Mouse (Mus musculus) hindbrain, embryonic 13.5 days (tissue): ENCODE data around the gene Cdc14a. TPM values are rescaled to one million over a fixed set of nuclear protein-coding genes. Genes with fewer than 3 reads are reported as not detected.

Experiments
- ATAC-seq: fragments of 200-750 bp; cut with Nextera tagmentation; 2 replicates; pipeline ENCODE4 v1.8.0; 2017; ENCODE audit warnings: moderate TSS enrichment; ENCODE audit not compliant: low FRiP score
- H3K27ac ChIP-seq: fragments of 300-500 bp; sonication (generic); 2 replicates; pipeline ENCODE4 v1.5.1; 2015; ENCODE audit warnings: inconsistent platforms, mild to moderate bottlenecking, moderate library complexity
- H3K27me3 ChIP-seq: fragments of 300-500 bp; sonication (generic); 2 replicates; pipeline ENCODE4 v1.6.1; 2015; ENCODE audit warnings: mild to moderate bottlenecking, inconsistent platforms
- H3K36me3 ChIP-seq: fragments of 300-500 bp; sonication (generic); 2 replicates; pipeline ENCODE4 v1.6.1; 2015; ENCODE audit warnings: mild to moderate bottlenecking, inconsistent platforms
- H3K4me1 ChIP-seq: fragments of 300-500 bp; sonication (generic); replicated peaks from 2 replicates; pipeline ENCODE4 v1.6.1; 2015; ENCODE audit warnings: inconsistent platforms
- H3K4me2 ChIP-seq: fragments of 300-500 bp; sonication (generic); 2 replicates; pipeline ENCODE4 v1.6.1; 2015; ENCODE audit warnings: inconsistent platforms, mild to moderate bottlenecking, moderate library complexity
- H3K4me3 ChIP-seq: fragments of 300-500 bp; sonication (generic); 2 replicates; pipeline ENCODE4 v1.5.1; 2015; ENCODE audit warnings: mild to moderate bottlenecking, inconsistent platforms
- H3K9ac ChIP-seq: fragments of 300-500 bp; sonication (generic); 2 replicates; pipeline ENCODE4 v1.6.1; 2015; ENCODE audit warnings: mild to moderate bottlenecking, inconsistent platforms
- H3K9me3 ChIP-seq: fragments of 300-500 bp; sonication (generic); 2 replicates; pipeline ENCODE4 v1.6.1; 2016; ENCODE audit warnings: inconsistent platforms
- WGBS: fragments of 180-500 bp; shearing (Covaris S2); methylation state at CpG from one replicate; pipeline ENCODE4 v1.1.7; 2015; 5-methylcytosine and 5-hydroxymethylcytosine counted together
- polyA plus RNA-seq: library from polyadenylated mRNA; unstranded; fragments of >200 nt; fragmentation: Nextera tagmentation; extraction: Ambion mirVana; gene quantifications from 2 replicates; pipeline ENCODE4 v1.2.1, GENCODE M21; 2015

Cdc14a gene
- polyA plus RNA-seq, 1 experiment from 2014 or later, result 7.0 TPM

- 83% methylated on average over 11 of the region's 11 CpGs for whole genome bisulfite sequencing
Measured at GRCm38 (mm10) chr3:116388808-116389207, 35.0 kb downstream of the Cdc14a start.

GRCm38 (mm10) chr3:116386886-116387285 is 36.9 kb downstream of the Cdc14a start:
- no peaks in the 10 kb centered on the region for H3K27me3 ChIP-seq
- H3K9ac ChIP-seq, result no peak overlapping the region
- no peak overlapping the region for H3K4me3 ChIP-seq
- no peak for ATAC-seq
- H3K4me2 ChIP-seq, result no peak overlapping the region
- 0 out of 2 replicates have a peak, but pooled peaks cover 3% of the 10 kb centered on the region for H3K4me1 ChIP-seq
- peaks cover 3% of the 10 kb centered on the region for H3K36me3 ChIP-seq
- H3K27ac ChIP-seq, result no peak overlapping the region
- no peaks in the 10 kb centered on the region for H3K9me3 ChIP-seq

More at GRCm38 (mm10) chr3:116388808-116389207, 35.0 kb downstream of the Cdc14a start:
- Histone ChIP-seq H3K27ac (no peak overlapping the region), H3K4me1 (0 out of 2 replicates have a peak, but pooled peaks cover 3% of the 10 kb centered on the region), H3K4me2 (no peak overlapping the region), H3K4me3 (no peak overlapping the region), H3K9me3 (no peaks in the 10 kb centered on the region), H3K27me3 (no peaks in the 10 kb centered on the region), H3K36me3 (peaks cover 3% of the 10 kb centered on the region), H3K9ac (no peak overlapping the region)
- ATAC-seq, result no peak

- H3K36me3 ChIP-seq, result peaks cover 3% of the 10 kb centered on the region
Measured at GRCm38 (mm10) chr3:116386342-116386741, 37.5 kb downstream of the Cdc14a start.

GRCm38 (mm10) chr3:116384319-116384718 is 39.5 kb downstream of the Cdc14a start:
- no peak overlapping the region for H3K9ac ChIP-seq
- no peak overlapping the region for H3K27ac ChIP-seq
- ATAC-seq, result no peak

More at GRCm38 (mm10) chr3:116386342-116386741, 37.5 kb downstream of the Cdc14a start:
- 89% methylated on average over 6 of the region's 6 CpGs for WGBS
- H3K4me1 ChIP-seq, result 0 out of 2 replicates have a peak, but pooled peaks cover 3% of the 10 kb centered on the region
- H3K27me3 ChIP-seq, result no peaks in the 10 kb centered on the region
- no peaks in the 10 kb centered on the region for H3K9me3 ChIP-seq
- no peak overlapping the region for H3K4me3 ChIP-seq
- H3K27ac ChIP-seq, result no peak overlapping the region
- no peak for ATAC-seq
- no peak overlapping the region for H3K9ac ChIP-seq
- H3K4me2 ChIP-seq, result no peak overlapping the region

GRCm38 (mm10) chr3:116380319-116380718 is 43.5 kb downstream of the Cdc14a start:
- no peak overlapping the region for H3K4me2 ChIP-seq
- H3K9me3 ChIP-seq, result no peaks in the 10 kb centered on the region
- 60% methylated on average over 9 of the region's 9 CpGs for WGBS
- H3K9ac ChIP-seq, result no peak overlapping the region
- H3K27me3 ChIP-seq, result no peaks in the 10 kb centered on the region
- ATAC-seq, result no peak
- H3K36me3 ChIP-seq, result no peaks in the 10 kb centered on the region
- H3K4me1 ChIP-seq, result no peaks in the 10 kb centered on the region
- no peak overlapping the region for H3K4me3 ChIP-seq
- H3K27ac ChIP-seq, result no peak overlapping the region

More at GRCm38 (mm10) chr3:116384319-116384718, 39.5 kb downstream of the Cdc14a start:
- 78% methylated on average over 7 of the region's 7 CpGs for WGBS
- no peaks in the 10 kb centered on the region for H3K27me3 ChIP-seq
- H3K9me3 ChIP-seq, result no peaks in the 10 kb centered on the region
- peaks cover 3% of the 10 kb centered on the region for H3K36me3 ChIP-seq
- no peak overlapping the region for H3K4me2 ChIP-seq
- no peak overlapping the region for H3K4me3 ChIP-seq
- H3K4me1 ChIP-seq, result no peaks in the 10 kb centered on the region

- H3K36me3 ChIP-seq, result no peaks in the 10 kb centered on the region
- WGBS, result 89% methylated on average over 2 of the region's 2 CpGs
- no peak overlapping the region for H3K27ac ChIP-seq
- H3K9ac ChIP-seq, result no peak overlapping the region
- H3K27me3 ChIP-seq, result no peaks in the 10 kb centered on the region
- H3K4me2 ChIP-seq, result no peak overlapping the region
- no peaks in the 10 kb centered on the region for H3K9me3 ChIP-seq
- H3K4me3 ChIP-seq, result no peak overlapping the region
- no peaks in the 10 kb centered on the region for H3K4me1 ChIP-seq
- ATAC-seq, result no peak
Measured at GRCm38 (mm10) chr3:116375442-116375841, 48.4 kb downstream of the Cdc14a start.

GRCm38 (mm10) chr3:116374486-116374885 is 49.3 kb downstream of the Cdc14a start:
- Histone ChIP-seq H3K4me3 (no peak overlapping the region), H3K4me2 (no peak overlapping the region), H3K27ac (no peak overlapping the region), H3K9ac (no peak overlapping the region), H3K36me3 (no peaks in the 10 kb centered on the region), H3K9me3 (no peaks in the 10 kb centered on the region), H3K27me3 (no peaks in the 10 kb centered on the region), H3K4me1 (no peaks in the 10 kb centered on the region)
- no peak for ATAC-seq
- WGBS, result 86% methylated on average over 5 of the region's 5 CpGs

- H3K36me3 ChIP-seq, result no peaks in the 10 kb centered on the region
- H3K4me2 ChIP-seq, result no peak overlapping the region
- no peaks in the 10 kb centered on the region for H3K9me3 ChIP-seq
- ATAC-seq, result no peak
- no peak overlapping the region for H3K27ac ChIP-seq
- WGBS, result 80% methylated on average over 6 of the region's 6 CpGs
- peaks cover 5% of the 10 kb centered on the region; the same call in 1 of the 2 replicates for H3K4me1 ChIP-seq
- H3K4me3 ChIP-seq, result no peak overlapping the region
- H3K27me3 ChIP-seq, result no peaks in the 10 kb centered on the region
- H3K9ac ChIP-seq, result no peak overlapping the region
Measured at GRCm38 (mm10) chr3:116373196-116373595, 50.6 kb downstream of the Cdc14a start.

- H3K9me3 ChIP-seq, result no peaks in the 10 kb centered on the region
- no peak overlapping the region for H3K4me2 ChIP-seq
- H3K4me1 ChIP-seq, result peaks cover 5% of the 10 kb centered on the region; the same call in 1 of the 2 replicates
- H3K4me3 ChIP-seq, result no peak overlapping the region
- H3K36me3 ChIP-seq, result no peaks in the 10 kb centered on the region
- H3K9ac ChIP-seq, result no peak overlapping the region
- no peak for ATAC-seq
- 48% methylated on average over 4 of the region's 4 CpGs for WGBS
- H3K27me3 ChIP-seq, result no peaks in the 10 kb centered on the region
- no peak overlapping the region for H3K27ac ChIP-seq
Measured at GRCm38 (mm10) chr3:116368868-116369437, 54.9 kb downstream of the Cdc14a start.

GRCm38 (mm10) chr3:116366125-116366524 is 57.7 kb downstream of the Cdc14a start:
- Histone ChIP-seq H3K9me3 (no peaks in the 10 kb centered on the region), H3K27ac (no peak overlapping the region), H3K4me3 (no peak overlapping the region), H3K4me1 (peaks cover 5% of the 10 kb centered on the region; the same call in 1 of the 2 replicates), H3K9ac (no peak overlapping the region), H3K4me2 (no peak overlapping the region), H3K27me3 (no peaks in the 10 kb centered on the region), H3K36me3 (no peaks in the 10 kb centered on the region)
- no peak for ATAC-seq
- 72% methylated on average over 2 of the region's 2 CpGs for WGBS

- no peaks in the 10 kb centered on the region for H3K36me3 ChIP-seq
- ATAC-seq, result no peak
Measured at GRCm38 (mm10) chr3:116361906-116362305, 61.9 kb downstream of the Cdc14a start.

GRCm38 (mm10) chr3:116361101-116361500 is 62.7 kb downstream of the Cdc14a start:
- Histone ChIP-seq H3K27ac (no peak overlapping the region), H3K27me3 (no peaks in the 10 kb centered on the region), H3K4me3 (no peak overlapping the region), H3K4me2 (no peak overlapping the region), H3K9ac (no peak overlapping the region), H3K9me3 (no peaks in the 10 kb centered on the region), H3K4me1 (no peaks in the 10 kb centered on the region), H3K36me3 (no peaks in the 10 kb centered on the region)
- ATAC-seq, result no peak
- WGBS, result 92% methylated on average over 5 of the region's 5 CpGs

More at GRCm38 (mm10) chr3:116361906-116362305, 61.9 kb downstream of the Cdc14a start:
- 88% methylated on average over 7 of the region's 7 CpGs for WGBS
- no peaks in the 10 kb centered on the region for H3K4me1 ChIP-seq
- H3K9me3 ChIP-seq, result no peaks in the 10 kb centered on the region
- H3K27ac ChIP-seq, result no peak overlapping the region
- H3K27me3 ChIP-seq, result no peaks in the 10 kb centered on the region
- H3K4me3 ChIP-seq, result no peak overlapping the region
- H3K9ac ChIP-seq, result no peak overlapping the region
- no peak overlapping the region for H3K4me2 ChIP-seq

- no peak overlapping the region for H3K27ac ChIP-seq
- no peaks in the 10 kb centered on the region for H3K36me3 ChIP-seq
- 92% methylated on average over 7 of the region's 7 CpGs for WGBS
- H3K4me1 ChIP-seq, result no peaks in the 10 kb centered on the region
- H3K9me3 ChIP-seq, result no peaks in the 10 kb centered on the region
- H3K27me3 ChIP-seq, result no peaks in the 10 kb centered on the region
- no peak overlapping the region for H3K9ac ChIP-seq
- H3K4me2 ChIP-seq, result no peak overlapping the region
- H3K4me3 ChIP-seq, result no peak overlapping the region
- no peak for ATAC-seq
Measured at GRCm38 (mm10) chr3:116357866-116358265, 66.0 kb downstream of the Cdc14a start.
